Mouse (Mus musculus): ENCODE data around the gene Adamtsl1. TPM values are rescaled to one million over a fixed set of nuclear protein-coding genes. Genes with fewer than 3 reads are reported as not detected.

Gene Adamtsl1
- polyA plus RNA-seq, 1 experiment: 0.48 TPM

GRCm38 (mm10) chr4:86388430-86388829 lies 874.5 kb downstream of the Adamtsl1 start:
- Histone ChIP-seq H3K79me2 (ENCODE audit: control insufficient read depth, insufficient read depth) (no peaks in the 10 kb centered on the region), H3K36me3 (ENCODE audit: control insufficient read depth, insufficient read depth) (no peaks in the 10 kb centered on the region), H3K4me3 (ENCODE audit: insufficient read depth, poor library complexity, severe bottlenecking) (no peak overlapping the region), H3K27me3 (ENCODE audit: control insufficient read depth, insufficient read depth, insufficient read length) (no peaks in the 10 kb centered on the region), H3ac (ENCODE audit: control insufficient read depth, insufficient read length, low read depth) (no peak overlapping the region), H3K79me3 (ENCODE audit: low read depth) (no peaks in the 10 kb centered on the region)
- no peak for TF ChIP-seq CTCF (IDR thresholded peaks at IDR 0.05; ENCODE audit: control insufficient read depth, insufficient read depth, insufficient read length)
- no peak for TF ChIP-seq USF1 (IDR thresholded peaks at IDR 0.05; ENCODE audit: low read depth)
- TF ChIP-seq MYOG (IDR thresholded peaks at IDR 0.05; ENCODE audit: control insufficient read depth, extremely low read depth, insufficient read length): no peak
- no peak for TF ChIP-seq MYOD1 (IDR thresholded peaks at IDR 0.05; ENCODE audit: control insufficient read depth, insufficient read length, low read depth)
- no peak for TF ChIP-seq FOSL1 (IDR thresholded peaks at IDR 0.05; ENCODE audit: insufficient read depth, low read length, poor library complexity, severe bottlenecking)
- no peak for TF ChIP-seq CEBPB (IDR thresholded peaks at IDR 0.05; ENCODE audit: low read depth)
- no peak for TF ChIP-seq MAX (IDR thresholded peaks at IDR 0.05)

DNA sequence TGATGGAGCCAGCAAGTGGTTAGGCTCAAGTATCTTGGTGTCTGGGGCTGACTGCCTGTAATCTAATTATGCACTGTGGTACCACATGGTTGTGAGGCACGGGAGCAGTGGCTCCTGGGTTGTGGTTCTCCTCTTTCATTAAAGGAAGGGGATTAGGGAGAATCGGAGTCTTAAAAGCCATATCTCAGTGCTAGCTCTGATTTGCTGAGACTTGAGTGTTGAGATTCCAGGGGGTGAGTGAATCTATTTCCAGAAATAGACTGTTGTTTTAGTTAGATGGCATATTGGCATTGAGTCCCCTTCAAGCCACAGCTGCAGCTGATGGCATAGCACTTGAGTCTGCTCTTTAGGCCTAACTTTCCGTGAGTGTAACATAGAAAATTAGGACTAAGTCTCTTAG lies 877.2 kb downstream of the Adamtsl1 start:
- TF ChIP-seq MYOG (IDR thresholded peaks at IDR 0.05; ENCODE audit: control insufficient read depth, extremely low read depth, insufficient read length) (no peak), MYOD1 (IDR thresholded peaks at IDR 0.05; ENCODE audit: control insufficient read depth, insufficient read length, low read depth) (no peak), CTCF (IDR thresholded peaks at IDR 0.05; ENCODE audit: control insufficient read depth, insufficient read depth, insufficient read length) (no peak), FOSL1 (IDR thresholded peaks at IDR 0.05; ENCODE audit: insufficient read depth, low read length, poor library complexity, severe bottlenecking) (no peak), USF1 (IDR thresholded peaks at IDR 0.05; ENCODE audit: low read depth) (no peak), CEBPB (IDR thresholded peaks at IDR 0.05; ENCODE audit: low read depth) (no peak), MAX (IDR thresholded peaks at IDR 0.05) (no peak)
- Histone ChIP-seq H3K79me2 (ENCODE audit: control insufficient read depth, insufficient read depth) (no peaks in the 10 kb centered on the region), H3ac (ENCODE audit: control insufficient read depth, insufficient read length, low read depth) (no peak overlapping the region), H3K36me3 (ENCODE audit: control insufficient read depth, insufficient read depth) (no peaks in the 10 kb centered on the region), H3K79me3 (ENCODE audit: low read depth) (no peaks in the 10 kb centered on the region), H3K4me3 (ENCODE audit: insufficient read depth, poor library complexity, severe bottlenecking) (no peak overlapping the region), H3K27me3 (ENCODE audit: control insufficient read depth, insufficient read depth, insufficient read length) (no peaks in the 10 kb centered on the region)

- Histone ChIP-seq H3K79me3 (ENCODE audit: low read depth) (no peaks in the 10 kb centered on the region), H3K79me2 (ENCODE audit: control insufficient read depth, insufficient read depth) (no peaks in the 10 kb centered on the region), H3K27me3 (ENCODE audit: control insufficient read depth, insufficient read depth, insufficient read length) (no peaks in the 10 kb centered on the region), H3K4me3 (ENCODE audit: insufficient read depth, poor library complexity, severe bottlenecking) (no peak overlapping the region), H3K36me3 (ENCODE audit: control insufficient read depth, insufficient read depth) (no peaks in the 10 kb centered on the region), H3ac (ENCODE audit: control insufficient read depth, insufficient read length, low read depth) (no peak overlapping the region)
- no peak for TF ChIP-seq MYOG (IDR thresholded peaks at IDR 0.05; ENCODE audit: control insufficient read depth, extremely low read depth, insufficient read length)
- no peak for TF ChIP-seq CTCF (IDR thresholded peaks at IDR 0.05; ENCODE audit: control insufficient read depth, insufficient read depth, insufficient read length)
- no peak for TF ChIP-seq FOSL1 (IDR thresholded peaks at IDR 0.05; ENCODE audit: insufficient read depth, low read length, poor library complexity, severe bottlenecking)
- TF ChIP-seq MAX (IDR thresholded peaks at IDR 0.05): no peak
- no peak for TF ChIP-seq MYOD1 (IDR thresholded peaks at IDR 0.05; ENCODE audit: control insufficient read depth, insufficient read length, low read depth)
- no peak for TF ChIP-seq USF1 (IDR thresholded peaks at IDR 0.05; ENCODE audit: low read depth)
- TF ChIP-seq CEBPB (IDR thresholded peaks at IDR 0.05; ENCODE audit: low read depth): no peak
Measured at GRCm38 (mm10) chr4:86395636-86396035, 881.7 kb downstream of the Adamtsl1 start.

- no peaks in the 10 kb centered on the region for H3K36me3 ChIP-seq (ENCODE audit: control insufficient read depth, insufficient read depth)
- no peaks in the 10 kb centered on the region for H3K79me3 ChIP-seq (ENCODE audit: low read depth)
- H3K4me3 ChIP-seq (ENCODE audit: insufficient read depth, poor library complexity, severe bottlenecking): no peak overlapping the region
- H3K27me3 ChIP-seq (ENCODE audit: control insufficient read depth, insufficient read depth, insufficient read length): no peaks in the 10 kb centered on the region
- H3K79me2 ChIP-seq (ENCODE audit: control insufficient read depth, insufficient read depth): no peaks in the 10 kb centered on the region
- TF ChIP-seq CEBPB (IDR thresholded peaks at IDR 0.05; ENCODE audit: low read depth): no peak
- TF ChIP-seq MAX (IDR thresholded peaks at IDR 0.05): no peak
- no peak for TF ChIP-seq MYOG (IDR thresholded peaks at IDR 0.05; ENCODE audit: control insufficient read depth, extremely low read depth, insufficient read length)
- TF ChIP-seq MYOD1 (IDR thresholded peaks at IDR 0.05; ENCODE audit: control insufficient read depth, insufficient read length, low read depth): no peak
- TF ChIP-seq FOSL1 (IDR thresholded peaks at IDR 0.05; ENCODE audit: insufficient read depth, low read length, poor library complexity, severe bottlenecking): no peak
- TF ChIP-seq USF1 (IDR thresholded peaks at IDR 0.05; ENCODE audit: low read depth): no peak
- no peak for TF ChIP-seq CTCF (IDR thresholded peaks at IDR 0.05; ENCODE audit: control insufficient read depth, insufficient read depth, insufficient read length)
- no peak overlapping the region for H3ac ChIP-seq (ENCODE audit: control insufficient read depth, insufficient read length, low read depth)
Measured at GRCm38 (mm10) chr4:86396672-86397288, 882.8 kb downstream of the Adamtsl1 start.

GRCm38 (mm10) chr4:86397470-86397869 lies 883.5 kb downstream of the Adamtsl1 start:
- no peaks in the 10 kb centered on the region for H3K36me3 ChIP-seq (ENCODE audit: control insufficient read depth, insufficient read depth)
- no peaks in the 10 kb centered on the region for H3K79me3 ChIP-seq (ENCODE audit: low read depth)
- no peaks in the 10 kb centered on the region for H3K79me2 ChIP-seq (ENCODE audit: control insufficient read depth, insufficient read depth)
- H3K27me3 ChIP-seq (ENCODE audit: control insufficient read depth, insufficient read depth, insufficient read length): no peaks in the 10 kb centered on the region
- no peak for TF ChIP-seq CEBPB (IDR thresholded peaks at IDR 0.05; ENCODE audit: low read depth)
- TF ChIP-seq MYOD1 (IDR thresholded peaks at IDR 0.05; ENCODE audit: control insufficient read depth, insufficient read length, low read depth): no peak
- no peak for TF ChIP-seq CTCF (IDR thresholded peaks at IDR 0.05; ENCODE audit: control insufficient read depth, insufficient read depth, insufficient read length)
- no peak for TF ChIP-seq MYOG (IDR thresholded peaks at IDR 0.05; ENCODE audit: control insufficient read depth, extremely low read depth, insufficient read length)
- no peak for TF ChIP-seq FOSL1 (IDR thresholded peaks at IDR 0.05; ENCODE audit: insufficient read depth, low read length, poor library complexity, severe bottlenecking)
- no peak for TF ChIP-seq USF1 (IDR thresholded peaks at IDR 0.05; ENCODE audit: low read depth)
- no peak overlapping the region for H3K4me3 ChIP-seq (ENCODE audit: insufficient read depth, poor library complexity, severe bottlenecking)
- H3ac ChIP-seq (ENCODE audit: control insufficient read depth, insufficient read length, low read depth): no peak overlapping the region
